Mouse (Mus musculus) large intestine, adult 2 months (tissue): Measurements from ENCODE around the gene Diras1. TPM values are rescaled to one million over a fixed set of nuclear protein-coding genes. Genes with fewer than 3 reads are reported as not detected.

Experiments
- DNase-seq: peaks from one replicate; pipeline ENCODE4 v3.0.0-alpha.2; 2012; ENCODE audit warnings: low read depth, low spot score
- WGBS: fragments of 180-500 bp; shearing (Covaris S2); methylation state at CpG from one replicate; pipeline ENCODE4 v1.1.7; 2018; 5-methylcytosine and 5-hydroxymethylcytosine counted together
- polyA plus RNA-seq: library from polyadenylated mRNA; depleted of rRNA; stranded (reverse); fragments of >200 nt; gene quantifications from 2 replicates; pipeline ENCODE4 v1.2.3, GENCODE M21; 2012

Diras1 gene
- polyA plus RNA-seq, 1 experiment = 0.36 TPM

DNA sequence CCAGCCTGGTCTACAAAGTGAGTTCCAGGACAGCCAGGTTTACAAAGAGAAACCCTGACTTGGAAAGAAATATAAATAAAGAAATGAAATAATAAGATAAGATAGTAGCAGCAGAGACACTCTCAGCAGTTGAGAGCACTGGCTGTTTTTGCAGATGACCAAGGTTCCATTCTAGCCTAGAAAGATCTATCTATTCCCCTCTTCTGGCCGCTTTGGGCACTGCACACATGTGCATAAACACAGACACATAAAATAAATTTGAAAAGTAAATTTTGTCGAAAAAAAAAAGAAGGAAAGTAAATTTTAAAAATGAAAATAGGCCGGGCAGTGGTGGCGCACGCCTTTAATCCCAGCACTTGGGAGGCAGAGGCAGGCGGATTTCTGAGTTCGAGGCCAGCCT, 10.8 kb upstream of the Diras1 start:
- 76% methylated on average over 7 of the region's 7 CpGs for WGBS
- DNase-seq = no peak

DNA sequence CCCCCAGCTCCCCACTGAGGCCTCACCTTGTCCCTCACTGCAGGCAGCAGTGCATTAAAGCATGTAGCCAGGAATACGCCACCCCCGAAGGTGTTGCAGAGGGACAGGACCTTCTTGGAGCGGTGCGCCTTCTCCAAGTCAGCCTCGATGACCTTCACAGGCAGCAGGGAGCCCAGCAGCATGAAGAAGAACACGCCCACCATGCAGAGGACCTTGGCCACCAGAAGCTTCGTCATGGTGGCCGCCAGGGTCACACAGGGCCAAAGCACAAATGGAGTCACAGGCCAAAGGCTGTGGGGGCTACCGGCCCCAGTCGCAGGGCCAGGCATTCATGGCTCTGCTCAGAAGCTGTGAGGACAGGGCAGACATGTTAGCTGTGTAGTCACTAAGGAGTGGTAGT, 8.1 kb upstream of the Diras1 start:
- DNase-seq = no peak
- 81% methylated on average over 10 of the region's 10 CpGs for WGBS

- 51% methylated on average over 10 of the region's 10 CpGs for WGBS
- DNase-seq = no peak
These were observed 3.6 kb upstream of the Diras1 start for GRCm38 (mm10) chr10:81029031-81029430.

- no peak for DNase-seq
These were observed 2.8 kb upstream of the Diras1 start for GRCm38 (mm10) chr10:81028219-81028618.

DNA sequence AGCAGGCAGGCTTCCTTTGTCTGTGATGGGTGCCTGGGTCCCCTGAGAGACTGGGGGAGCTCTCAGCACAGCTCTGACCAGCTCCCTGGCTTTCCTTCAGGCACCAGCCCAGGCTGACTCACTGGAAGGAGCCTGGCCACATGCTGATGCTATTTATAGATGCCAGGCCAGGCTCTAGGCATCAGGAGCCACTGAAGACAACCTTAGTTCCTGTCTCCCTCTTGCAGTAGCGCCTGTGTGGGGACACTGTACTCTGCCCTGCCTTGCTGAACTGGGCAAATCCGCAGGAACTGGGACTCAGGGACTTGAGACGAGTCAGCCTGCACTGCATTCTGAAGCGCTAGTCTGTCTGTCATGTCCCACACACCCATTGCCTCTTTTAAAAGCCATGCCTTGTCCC, 1.9 kb upstream of the Diras1 start:
- 46% methylated on average over 4 of the region's 4 CpGs for WGBS
- no peak for DNase-seq

- 91% methylated on average over 5 of the region's 5 CpGs for WGBS
- DNase-seq = no peak
These were observed 1.4 kb upstream of the Diras1 start for GRCm38 (mm10) chr10:81026857-81027256.

DNA sequence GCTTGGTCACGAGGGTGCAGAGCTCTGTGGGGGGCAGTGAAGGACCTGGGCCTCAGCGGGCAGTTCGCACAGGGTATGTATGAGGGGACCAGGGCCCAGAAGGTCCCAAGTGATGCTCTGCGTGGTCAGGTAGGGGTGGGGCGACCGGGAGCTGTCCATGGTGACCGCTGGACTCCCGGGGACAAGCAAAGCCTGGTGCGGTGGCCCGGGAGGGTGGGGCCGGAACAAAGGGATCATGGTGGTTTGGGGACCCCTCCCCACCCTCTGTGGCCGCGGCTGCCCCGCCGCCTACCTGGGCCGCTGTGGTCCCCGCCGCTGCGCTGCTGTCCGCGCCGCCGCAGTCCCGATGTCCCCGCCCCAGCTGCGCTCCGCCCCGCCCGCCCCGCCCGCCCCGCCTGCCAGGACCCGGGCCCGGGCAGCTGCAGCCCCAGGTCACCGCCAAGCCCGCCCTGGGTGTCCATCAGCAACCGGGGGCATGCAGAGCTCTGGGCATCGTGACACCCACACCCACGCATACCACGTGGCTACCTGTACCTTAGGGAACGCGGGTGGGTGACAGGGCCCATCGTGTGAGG, 328 bp downstream of the Diras1 start:
- 2% methylated on average over 38 of the region's 43 CpGs for WGBS
- DNase-seq = no peak

DNA sequence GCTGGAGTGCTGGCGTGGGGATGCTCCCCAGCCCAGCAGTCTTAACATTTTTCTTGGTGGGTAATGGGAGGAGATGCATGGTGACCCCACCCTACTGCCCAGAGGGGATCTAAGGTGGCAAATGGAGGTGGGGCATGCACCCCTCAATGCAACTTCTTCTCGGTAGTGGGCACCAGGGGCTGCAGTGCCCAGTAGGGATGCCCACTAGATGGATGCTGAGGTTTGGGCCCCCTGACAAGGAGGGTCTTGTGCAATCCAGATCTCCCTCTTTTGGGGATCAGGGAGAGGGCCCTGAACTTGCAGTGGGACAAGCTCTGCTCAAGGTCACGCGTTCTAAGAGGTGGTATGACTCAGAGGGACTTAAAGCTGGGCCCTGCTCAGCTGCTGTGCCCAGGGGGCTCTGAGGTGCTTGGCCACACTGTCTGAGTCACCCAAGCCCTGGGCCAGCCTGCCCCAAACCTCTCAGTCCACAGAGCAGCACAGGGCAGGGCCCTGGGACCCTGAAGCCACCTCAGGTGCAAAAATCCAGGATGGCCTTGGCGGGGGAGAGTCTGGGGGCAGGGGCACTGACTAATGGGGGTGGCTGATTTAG, 1.0 kb downstream of the Diras1 start:
- 67% methylated on average over 5 of the region's 5 CpGs for WGBS
- no peak for DNase-seq

- 61% methylated on average over 8 of the region's 8 CpGs for WGBS
- no peak for DNase-seq
These were observed 2.7 kb downstream of the Diras1 start for GRCm38 (mm10) chr10:81022744-81023143.

- no peak for DNase-seq
- 13% methylated on average over 26 of the region's 26 CpGs for WGBS
These were observed 3.8 kb downstream of the Diras1 start for GRCm38 (mm10) chr10:81021547-81022110.

DNA sequence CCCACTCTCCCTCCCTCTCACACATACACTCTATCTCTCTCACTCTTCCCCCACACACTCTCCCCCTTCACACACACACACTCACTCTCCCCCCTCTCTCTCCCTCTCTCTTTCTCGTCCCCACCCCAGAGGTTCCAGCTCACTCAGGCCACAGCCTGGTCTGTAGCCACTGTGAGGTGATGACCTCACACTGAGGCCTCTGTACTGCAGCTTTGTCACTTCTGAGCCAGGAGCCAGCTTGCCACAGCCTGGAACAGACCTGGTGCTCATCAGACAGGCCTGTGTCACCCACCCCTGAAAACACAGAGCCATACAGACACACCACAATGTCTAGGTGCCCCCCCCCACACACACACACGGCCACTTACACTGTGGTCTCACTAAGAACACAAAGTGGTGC, 5.3 kb downstream of the Diras1 start:
- WGBS = 59% methylated on average over 2 of the region's 2 CpGs
- DNase-seq = no peak

DNA sequence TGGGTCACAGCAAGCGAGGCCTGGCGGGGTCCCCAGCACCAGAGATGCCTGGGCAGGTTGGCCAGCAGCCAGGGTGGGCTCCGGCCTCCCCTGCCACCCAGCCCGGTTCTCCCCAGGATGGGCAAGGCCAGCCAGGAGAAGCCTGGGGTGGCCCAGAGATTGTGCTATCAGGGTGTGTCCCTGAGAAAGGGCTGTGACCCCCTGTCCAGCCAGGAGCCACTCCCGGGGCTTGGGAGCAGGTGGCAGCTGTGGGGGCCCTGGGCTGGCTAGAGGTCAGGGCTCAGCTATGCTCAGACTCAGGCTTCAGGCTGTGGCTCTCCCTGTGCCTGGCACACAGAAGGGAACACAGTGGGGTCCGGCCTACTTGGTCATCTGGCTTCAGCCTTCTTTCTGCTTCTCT, 5.8 kb downstream of the Diras1 start:
- 68% methylated on average over 6 of the region's 6 CpGs for WGBS
- no peak for DNase-seq

GRCm38 (mm10) chr10:81018326-81018725, 7.1 kb downstream of the Diras1 start:
- WGBS = 45% methylated on average over 10 of the region's 10 CpGs
- DNase-seq = no peak

- no peak for DNase-seq
- 5% methylated on average over 7 of the region's 7 CpGs for WGBS
These were observed 8.8 kb downstream of the Diras1 start for GRCm38 (mm10) chr10:81016645-81017044.

GRCm38 (mm10) chr10:81015666-81016065, 9.8 kb downstream of the Diras1 start:
- 86% methylated on average over 2 of the region's 2 CpGs for WGBS
- DNase-seq = no peak

DNA sequence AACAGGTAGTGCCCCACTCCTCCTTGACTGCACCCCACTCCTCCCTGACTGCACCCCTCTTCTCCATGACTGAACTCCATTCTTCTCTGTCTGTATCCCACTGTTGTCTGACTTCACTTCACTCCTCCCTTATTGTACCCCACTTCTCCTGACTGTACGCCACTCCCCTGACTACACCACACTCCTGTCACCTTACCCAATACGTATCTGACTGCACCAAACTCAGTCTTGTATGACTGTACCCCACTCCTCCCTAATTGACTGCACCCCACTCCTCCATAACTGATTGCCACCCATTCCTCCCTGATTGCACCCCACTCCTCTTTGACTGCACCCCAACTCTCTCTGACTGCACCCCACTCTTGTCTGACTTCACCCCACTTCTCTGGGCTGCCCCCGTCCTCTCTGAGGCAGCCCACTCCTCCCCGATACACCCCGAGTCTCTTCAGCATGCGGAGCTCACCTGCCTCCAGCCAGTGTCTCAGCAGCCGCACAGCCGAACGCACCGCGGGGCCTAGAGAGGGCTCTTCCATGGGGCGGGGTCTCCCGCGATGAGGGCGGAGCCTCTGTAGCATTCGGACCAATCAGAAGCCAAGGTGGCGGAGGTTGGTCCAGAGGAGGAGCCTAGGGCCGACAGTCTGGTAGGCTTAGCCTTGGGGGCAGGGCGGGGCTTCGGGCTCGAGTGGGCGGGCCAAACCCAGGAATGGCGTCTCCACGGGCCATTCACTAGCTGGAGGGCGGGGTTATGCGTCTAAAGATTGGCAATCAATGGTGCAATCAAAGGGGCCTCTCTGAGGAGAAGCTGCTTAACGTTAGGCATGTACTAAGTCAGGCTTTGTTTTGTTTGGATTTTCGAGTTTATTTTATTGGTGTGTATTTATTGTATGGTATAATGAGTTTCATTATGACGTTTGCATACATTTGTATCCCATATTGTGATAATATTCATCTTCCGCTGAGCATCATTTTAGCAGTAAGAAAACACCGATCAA, 10.8 kb downstream of the Diras1 start, which contains the start of gene Gng7:
Gng7 (minus strand) TSS at position 553 of the 992 bp plus-strand sequence.
- WGBS = 10% methylated on average over 31 of the region's 31 CpGs
- peak; percentile 73 for DNase-seq

DNA sequence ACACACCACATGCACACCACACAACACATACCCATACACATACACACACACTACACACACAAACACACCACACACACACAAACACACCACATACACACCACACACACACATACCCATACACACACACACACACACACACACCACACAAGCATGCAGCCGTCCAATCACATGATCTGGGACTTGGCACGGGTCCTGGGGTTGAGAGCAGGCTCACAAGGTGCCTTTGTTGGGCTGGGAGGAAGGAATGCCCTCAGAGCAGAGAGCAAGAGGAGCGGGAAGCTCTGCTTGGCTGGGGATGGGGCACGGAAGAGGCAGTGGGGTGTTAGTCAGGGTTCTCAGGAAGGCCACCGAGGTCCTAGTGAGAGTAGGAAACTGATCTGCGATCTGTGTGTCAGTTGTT, 14.6 kb downstream of the Diras1 start:
- no peak for DNase-seq
- WGBS = 57% methylated on average over 6 of the region's 6 CpGs

- 35% methylated on average over 7 of the region's 7 CpGs for WGBS
- no peak for DNase-seq
These were observed 18.2 kb downstream of the Diras1 start for GRCm38 (mm10) chr10:81007240-81007639.

- whole genome bisulfite sequencing = 90% methylated on average over 7 of the region's 7 CpGs
These were observed 19.3 kb downstream of the Diras1 start for GRCm38 (mm10) chr10:81006005-81006677.

GRCm38 (mm10) chr10:81001161-81001560, 24.3 kb downstream of the Diras1 start:
- no peak for DNase-seq
- WGBS = 58% methylated on average over 10 of the region's 10 CpGs

More at GRCm38 (mm10) chr10:81006005-81006677, 19.3 kb downstream of the Diras1 start:
- no peak for DNase-seq
